Mouse (Mus musculus): ENCODE results near the gene Cers6.

DNA sequence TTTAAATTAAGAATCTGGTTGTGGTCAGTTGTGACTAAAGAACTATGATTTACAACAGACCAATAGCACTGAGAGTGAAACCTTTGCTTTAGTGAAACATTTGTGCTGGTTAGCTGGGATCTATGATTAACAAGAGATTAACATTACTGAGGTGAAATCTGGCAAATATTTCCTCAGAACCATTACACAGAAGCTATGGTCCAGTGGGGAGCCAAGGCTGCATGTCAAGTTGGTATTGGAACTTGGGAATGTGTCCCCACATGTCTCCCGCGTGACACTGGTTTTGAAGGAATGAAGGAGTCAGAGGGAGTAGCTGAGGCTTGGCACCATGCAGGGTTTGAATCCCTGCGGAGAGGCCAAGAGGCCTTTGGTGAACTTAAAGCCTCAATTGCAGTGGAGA, 90.5 kb downstream of the Cers6 start:
- TF ChIP-seq CTCF (IDR thresholded peaks at IDR 0.05; ENCODE audit: borderline replicate concordance, control insufficient read depth, extremely low read depth, insufficient read depth, low read length, poor library complexity) (no peak), POLR2A (IDR thresholded peaks at IDR 0.05; ENCODE audit: control insufficient read depth, extremely low read depth, insufficient read depth, low read length, poor library complexity) (no peak)
